ENCODE assay signal across 8 mouse cellular contexts in the genomic region with DNA sequence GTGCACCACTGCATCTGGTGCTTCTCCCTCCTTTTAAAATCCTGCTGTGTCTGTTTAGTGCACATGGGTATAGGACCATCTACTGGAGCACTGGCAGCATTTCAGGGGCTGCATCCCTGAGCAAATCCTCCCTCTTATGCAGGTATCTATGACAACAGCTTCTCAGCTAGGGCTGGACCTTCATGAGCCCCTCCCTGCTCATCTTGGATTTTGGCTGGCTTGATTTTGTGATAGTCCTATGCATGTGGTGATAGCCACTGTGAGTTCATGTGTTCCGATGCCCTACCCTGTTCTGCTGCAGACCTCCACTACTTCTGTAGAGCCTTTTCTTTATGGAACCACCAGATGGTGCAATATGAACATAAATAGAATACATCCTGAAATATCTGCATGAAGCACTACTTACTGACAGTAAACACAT. TPM values are rescaled to one million over a fixed set of nuclear protein-coding genes. Genes with fewer than 3 reads are reported as not detected.
A peak's percentile ranks its signal among the peaks of the same experiment; 100 is the strongest.
DNase-seq lines count a peak whose midpoint lies in the region; ATAC-seq lines count a peak whose summit lies in the region.

No protein-coding gene starts in this region.

- intact Hi-C loops in heart, postnatal 25 days (cut with DNase I), result loop anchor here (2.0 to 10.0 kb wide), 5 partner anchors 50 to 364 kb away; partner anchors contain the start of gene Shf

- no peak overlapping the region for H3K27ac ChIP-seq in hindbrain, embryonic 16.5 days (ENCODE audit: low read depth, low read length)
- no peak overlapping the region for H3K27ac ChIP-seq in stomach, embryonic 16.5 days (ENCODE audit: low read length)

- H3K9me3 ChIP-seq in hindbrain, embryonic 16.5 days (ENCODE audit: control insufficient read depth, low read length), result no peaks in the 10 kb centered on the region
- no peaks in the 10 kb centered on the region for H3K9me3 ChIP-seq in stomach, embryonic 16.5 days (replicated peaks; ENCODE audit: control insufficient read depth, low read length)

- ATAC-seq in hindbrain, embryonic 16.5 days, result peak; percentile 93
- peak; percentile 45; the same call in 1 of the 2 replicates for ATAC-seq in megakaryocyte, adult 5-6 weeks (ENCODE audit: poor library complexity, severe bottlenecking)
- peak; percentile 53; the same call in 1 of the 2 replicates for ATAC-seq in stomach, embryonic 16.5 days (ENCODE audit: insufficient read depth, low FRiP score)

- 45% methylated on average over 1 of the region's 1 CpGs for WGBS in hindbrain, embryonic 16.5 days
- WGBS in stomach, embryonic 16.5 days, result 61% methylated on average over 1 of the region's 1 CpGs

- no peak overlapping the region for H3K4me3 ChIP-seq in hindbrain, embryonic 16.5 days (ENCODE audit: low read length)
- H3K4me3 ChIP-seq in stomach, embryonic 16.5 days (replicated peaks; ENCODE audit: low read length), result no peak overlapping the region

- H3K4me2 ChIP-seq in hindbrain, embryonic 16.5 days (ENCODE audit: low read length), result no peak overlapping the region
- H3K4me2 ChIP-seq in stomach, embryonic 16.5 days (ENCODE audit: low read depth, low read length), result no peak overlapping the region

- no peak overlapping the region for H3K9ac ChIP-seq in hindbrain, embryonic 16.5 days (ENCODE audit: low read depth, low read length)
- no peak overlapping the region for H3K9ac ChIP-seq in stomach, embryonic 16.5 days (ENCODE audit: low read length)

- no peaks in the 10 kb centered on the region for H3K27me3 ChIP-seq in hindbrain, embryonic 16.5 days (replicated peaks; ENCODE audit: control insufficient read depth, insufficient read depth, low read length)
- H3K27me3 ChIP-seq in stomach, embryonic 16.5 days (ENCODE audit: control insufficient read depth, insufficient read depth, low read length), result no peaks in the 10 kb centered on the region

- no peaks in the 10 kb centered on the region for H3K4me1 ChIP-seq in hindbrain, embryonic 16.5 days (ENCODE audit: control insufficient read depth, insufficient read depth, low read depth, low read length)
- H3K4me1 ChIP-seq in stomach, embryonic 16.5 days (ENCODE audit: control insufficient read depth, insufficient read depth, low read length), result no peaks in the 10 kb centered on the region

- peak; percentile 4 to 50 for DNase-seq in heart, adult 18-20 months
- no peak for DNase-seq in heart, postnatal 25 days (ENCODE audit: low spot score)
- peak; percentile 56 for DNase-seq in CD4-positive helper T cell, adult 2 months (ENCODE audit: low read depth, low spot score)
- peak; percentile 15 to 35 for DNase-seq in cerebellum, postnatal 14 days
- no peak for DNase-seq in spleen, postnatal 4 days (ENCODE audit: low spot score in 2 of 2)

- no peaks in the 10 kb centered on the region for H3K36me3 ChIP-seq in hindbrain, embryonic 16.5 days (ENCODE audit: control insufficient read depth, insufficient read depth, low read length)
- no peaks in the 10 kb centered on the region for H3K36me3 ChIP-seq in stomach, embryonic 16.5 days (ENCODE audit: control insufficient read depth, insufficient read depth, low read length)

RNA-seq across cellular contexts. Expression of gene Terb2, which starts 8.4 kb away (rescaled TPM):
- not detected for total RNA-seq in heart, adult 18-20 months (2021)
- not detected for total RNA-seq in heart, postnatal 25 days (2021)
- not detected in 2 replicates for polyA plus RNA-seq in hindbrain, embryonic 16.5 days (2015; fragmentation: Nextera tagmentation; extraction: Ambion mirVana)
- not detected in 2 replicates for total RNA-seq in megakaryocyte, adult 5-6 weeks (2015)
- not detected in 2 replicates for total RNA-seq in megakaryocyte, adult 5-6 weeks (2017)
- polyA plus RNA-seq in stomach, embryonic 16.5 days (2015; fragmentation: Nextera tagmentation; extraction: Ambion mirVana), result not detected in 2 replicates

RNA-seq across cellular contexts. Expression of gene Patl2, which starts 8.5 kb away (rescaled TPM):
- total RNA-seq in heart, adult 18-20 months (2021), result not detected
- total RNA-seq in heart, postnatal 25 days (2021), result not detected
- 0.06 and 0.08 TPM in 2 replicates for polyA plus RNA-seq in hindbrain, embryonic 16.5 days (2015; fragmentation: Nextera tagmentation; extraction: Ambion mirVana)
- total RNA-seq in megakaryocyte, adult 5-6 weeks (2015), result not detected in 2 replicates
- not detected in 2 replicates for total RNA-seq in megakaryocyte, adult 5-6 weeks (2017)
- polyA plus RNA-seq in stomach, embryonic 16.5 days (2015; fragmentation: Nextera tagmentation; extraction: Ambion mirVana), result not detected in 2 replicates

RNA-seq across cellular contexts. Expression of gene Trim69, which starts 34.0 kb away (rescaled TPM):
- total RNA-seq in heart, adult 18-20 months (2021), result not detected
- not detected for total RNA-seq in heart, postnatal 25 days (2021)
- 0.09 TPM in 1 of 2 replicates, not detected in the other for polyA plus RNA-seq in hindbrain, embryonic 16.5 days (2015; fragmentation: Nextera tagmentation; extraction: Ambion mirVana)
- total RNA-seq in megakaryocyte, adult 5-6 weeks (2015), result not detected in 2 replicates
- total RNA-seq in megakaryocyte, adult 5-6 weeks (2017), result 0.33 TPM in 1 of 2 replicates, not detected in the other
- polyA plus RNA-seq in stomach, embryonic 16.5 days (2015; fragmentation: Nextera tagmentation; extraction: Ambion mirVana), result 0.12 TPM in 2 replicates

RNA-seq across cellular contexts. Expression of gene Sord, which starts 40.0 kb away (rescaled TPM):
- total RNA-seq in heart, adult 18-20 months (2021), result 100 to 1,000 TPM; 206 to 214 TPM
- total RNA-seq in heart, postnatal 25 days (2021), result 100 to 1,000 TPM; 120 to 128 TPM
- 26.0 and 29.7 TPM in 2 replicates for polyA plus RNA-seq in hindbrain, embryonic 16.5 days (2015; fragmentation: Nextera tagmentation; extraction: Ambion mirVana)
- 26.3 and 27.8 TPM in 2 replicates for total RNA-seq in megakaryocyte, adult 5-6 weeks (2015)
- 34.9 and 36.1 TPM in 2 replicates for total RNA-seq in megakaryocyte, adult 5-6 weeks (2017)
- 50.9 and 52.4 TPM in 2 replicates for polyA plus RNA-seq in stomach, embryonic 16.5 days (2015; fragmentation: Nextera tagmentation; extraction: Ambion mirVana)

RNA-seq across cellular contexts. Expression of gene B2m, which starts 47.0 kb away (rescaled TPM):
- 100 to 1,000 TPM; 297 to 515 TPM for total RNA-seq in heart, adult 18-20 months (2021)
- total RNA-seq in heart, postnatal 25 days (2021), result 100 to 1,000 TPM; 132 to 152 TPM
- polyA plus RNA-seq in hindbrain, embryonic 16.5 days (2015; fragmentation: Nextera tagmentation; extraction: Ambion mirVana), result 107 and 120 TPM in 2 replicates
- 5,498 and 5,622 TPM in 2 replicates for total RNA-seq in megakaryocyte, adult 5-6 weeks (2015)
- 2,725 and 3,039 TPM in 2 replicates for total RNA-seq in megakaryocyte, adult 5-6 weeks (2017)
- 368 and 395 TPM in 2 replicates for polyA plus RNA-seq in stomach, embryonic 16.5 days (2015; fragmentation: Nextera tagmentation; extraction: Ambion mirVana)

Comparison
In these comparisons a context has a peak if more than half of its experiments do, and no peak if none do; other contexts are left out.
1. DNase-seq: peak in heart, adult 18-20 months (2 of 2), CD4-positive helper T cell, adult 2 months (single experiment) and cerebellum, postnatal 14 days (2 of 2); none in heart, postnatal 25 days (single experiment) and spleen, postnatal 4 days (0 of 2).
2. Peak in every context shown above with its lines, with median percentiles within 50 percentile points of each other: ATAC-seq.